Mouse (Mus musculus) fat pad, adult 2 months (tissue): ENCODE measurements around the gene Lbh.
A peak's percentile ranks its signal among the peaks of the same experiment; 100 is the strongest.

Experiments used
- DNase-seq: peaks from one replicate; pipeline ENCODE4 v3.0.0-alpha.2; 2011; ENCODE audit warnings: low read depth, low spot score; ENCODE audit errors: extremely low read depth

The Lbh gene

GRCm38 (mm10) chr17:72937204-72937603 lies 19.1 kb downstream of the Lbh start:
- DNase-seq = no peak

DNA sequence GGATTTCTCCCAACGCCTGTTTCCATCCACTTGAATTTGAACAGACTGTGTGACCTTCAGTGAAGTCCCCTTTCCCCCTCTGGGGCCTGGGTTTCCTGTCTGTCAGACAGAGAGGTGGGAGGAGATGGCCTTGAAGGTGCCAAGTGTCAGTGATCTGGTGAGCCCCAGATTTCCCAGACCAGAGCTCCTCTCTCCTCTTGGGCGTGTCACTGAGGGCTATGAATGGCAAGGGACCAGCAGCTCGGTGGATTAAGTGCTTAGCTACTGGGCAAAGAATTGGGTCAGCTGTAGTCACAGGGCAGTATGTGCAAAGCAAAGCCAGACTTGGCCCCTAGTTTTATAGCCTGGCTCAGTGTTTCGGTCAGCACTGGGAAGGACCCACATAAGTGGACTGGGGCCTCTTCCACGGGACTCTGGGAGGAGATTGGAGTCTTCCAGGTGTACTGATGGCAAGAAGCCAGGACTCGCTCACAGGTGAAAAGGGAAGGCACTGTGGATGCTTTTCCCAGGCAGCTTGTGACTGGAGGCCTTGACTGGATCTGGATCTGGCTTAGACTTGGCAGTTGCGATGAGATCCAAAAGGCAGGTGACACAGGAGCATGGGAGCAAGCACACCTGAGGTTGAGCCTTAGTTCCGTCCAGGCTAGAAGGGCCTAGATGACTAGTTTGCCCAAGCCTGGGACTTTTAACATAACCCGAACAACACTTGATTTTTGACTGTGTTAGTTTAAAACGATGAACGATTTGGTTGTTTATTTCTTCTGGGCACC lies 20.1 kb downstream of the Lbh start:
- no peak for DNase-seq

DNA sequence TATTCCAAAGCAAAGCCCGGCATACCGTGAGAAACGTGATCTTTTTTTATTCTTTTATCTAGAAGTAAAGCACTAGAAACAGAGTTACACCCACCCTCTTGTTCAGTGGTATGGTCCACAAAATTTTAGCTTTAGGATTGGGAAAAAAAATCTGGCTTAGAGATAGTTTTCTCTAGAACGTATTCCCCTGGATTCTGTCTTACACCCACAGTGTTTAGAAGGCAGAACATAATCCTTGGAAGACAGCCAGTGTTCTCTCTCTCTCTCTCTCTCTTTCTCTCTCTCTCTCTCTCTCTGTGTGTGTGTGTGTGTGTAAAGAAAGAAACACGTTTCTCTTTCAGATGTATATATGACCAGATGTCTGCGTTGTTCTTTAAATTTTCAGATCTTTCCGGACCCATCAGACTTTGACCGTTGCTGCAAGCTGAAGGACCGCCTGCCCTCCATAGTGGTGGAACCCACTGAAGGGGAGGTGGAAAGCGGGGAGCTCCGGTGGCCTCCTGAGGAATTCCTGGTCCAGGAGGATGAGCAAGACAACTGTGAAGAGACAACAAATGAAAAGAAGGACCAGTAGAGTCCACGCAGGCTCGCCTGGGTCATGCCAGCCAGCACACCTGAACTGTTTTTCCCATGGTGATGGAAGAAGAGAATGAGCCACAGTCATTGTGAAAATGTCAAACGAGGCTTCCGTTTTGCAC lies 20.9 kb downstream of the Lbh start:
- DNase-seq = no peak

- no peak for DNase-seq
These were observed 21.4 kb downstream of the Lbh start for GRCm38 (mm10) chr17:72939569-72939899.

- DNase-seq = no peak
These were observed 26.3 kb downstream of the Lbh start for GRCm38 (mm10) chr17:72944368-72944767.

DNA sequence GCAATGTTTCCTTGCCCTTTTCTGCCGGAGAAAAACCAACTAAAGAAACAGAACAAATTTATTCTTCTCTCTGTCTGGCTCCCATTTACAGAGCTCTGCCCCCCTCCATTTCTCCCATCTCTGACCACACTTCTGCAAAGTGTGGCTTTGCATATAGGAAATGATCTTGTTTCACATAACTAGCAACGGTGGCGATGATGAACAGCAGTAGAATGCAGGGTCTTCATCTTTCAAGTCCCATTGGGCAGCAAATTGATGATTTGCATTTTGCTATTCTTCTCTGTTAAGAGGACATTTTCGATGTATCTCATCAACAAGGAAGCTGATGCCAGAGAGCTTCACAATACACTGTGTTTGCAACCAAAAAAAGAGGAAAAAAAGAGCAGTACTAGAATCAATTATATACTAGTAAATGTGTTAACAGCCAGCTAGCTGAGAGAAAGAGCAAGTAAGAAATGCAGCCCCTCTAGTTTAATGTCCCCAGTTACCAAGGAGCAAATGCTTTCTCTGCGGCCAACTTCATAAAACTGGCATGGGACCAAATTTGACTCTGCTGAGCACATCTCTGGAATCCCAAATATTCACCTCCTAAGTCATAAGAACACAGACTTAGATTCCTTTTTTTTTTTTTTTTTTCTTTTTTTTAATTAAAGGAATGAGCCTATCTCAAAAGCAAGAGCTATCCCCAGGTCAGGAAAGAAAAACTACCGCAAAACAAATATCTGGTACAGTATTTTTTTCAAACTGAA lies 29.2 kb downstream of the Lbh start:
- no peak for DNase-seq

DNA sequence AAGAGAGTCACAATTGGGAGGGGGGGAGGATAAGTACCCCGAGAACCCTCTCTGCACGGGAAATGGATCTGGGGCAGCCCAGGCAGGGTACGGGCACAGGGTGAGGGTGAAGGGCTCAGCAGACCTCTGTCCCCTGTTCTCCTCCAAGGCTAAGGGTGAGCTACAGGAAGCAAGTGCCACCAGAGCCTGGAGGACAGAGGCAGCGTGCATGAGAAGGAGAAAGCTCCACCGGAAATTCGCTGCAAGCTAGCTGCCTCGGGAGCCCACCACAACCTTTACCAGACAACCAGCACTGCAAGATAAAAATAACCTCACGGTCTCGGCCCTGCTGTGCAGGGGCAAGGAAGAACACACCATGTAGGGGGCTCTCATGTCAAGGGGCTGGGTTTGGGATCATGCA lies 30.0 kb downstream of the Lbh start:
- DNase-seq = no peak

- no peak for DNase-seq
These were observed 31.2 kb downstream of the Lbh start for GRCm38 (mm10) chr17:72949247-72949701.

DNA sequence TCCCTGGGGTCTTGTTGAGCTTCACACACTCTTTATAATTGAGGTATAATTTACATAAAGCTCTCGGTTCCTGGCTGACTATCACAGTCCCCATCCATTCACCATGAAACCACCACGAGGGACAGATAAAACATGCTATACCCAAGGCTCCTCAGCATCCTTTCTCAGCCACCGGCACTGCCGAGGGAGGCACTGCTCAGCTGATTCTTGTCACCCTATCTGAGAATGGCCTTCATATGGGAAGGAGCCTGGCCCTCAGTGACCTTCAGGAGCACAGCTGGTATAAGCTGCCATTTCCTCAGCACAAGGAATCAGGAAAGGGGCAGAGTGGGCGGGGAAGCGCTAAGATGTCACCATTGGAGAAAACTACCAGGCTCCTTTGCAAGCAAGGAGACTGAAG lies 33.2 kb downstream of the Lbh start:
- no peak for DNase-seq

GRCm38 (mm10) chr17:72953811-72954685 lies 35.9 kb downstream of the Lbh start:
- no peak for DNase-seq

GRCm38 (mm10) chr17:72955534-72955933 lies 37.4 kb downstream of the Lbh start:
- no peak for DNase-seq

- DNase-seq = peak; percentile 75
These were observed 38.9 kb downstream of the Lbh start for GRCm38 (mm10) chr17:72957016-72957415.

- no peak for DNase-seq
These were observed 40.8 kb downstream of the Lbh start for GRCm38 (mm10) chr17:72958886-72959285.

GRCm38 (mm10) chr17:72959497-72960039 lies 41.5 kb downstream of the Lbh start:
- no peak for DNase-seq

DNA sequence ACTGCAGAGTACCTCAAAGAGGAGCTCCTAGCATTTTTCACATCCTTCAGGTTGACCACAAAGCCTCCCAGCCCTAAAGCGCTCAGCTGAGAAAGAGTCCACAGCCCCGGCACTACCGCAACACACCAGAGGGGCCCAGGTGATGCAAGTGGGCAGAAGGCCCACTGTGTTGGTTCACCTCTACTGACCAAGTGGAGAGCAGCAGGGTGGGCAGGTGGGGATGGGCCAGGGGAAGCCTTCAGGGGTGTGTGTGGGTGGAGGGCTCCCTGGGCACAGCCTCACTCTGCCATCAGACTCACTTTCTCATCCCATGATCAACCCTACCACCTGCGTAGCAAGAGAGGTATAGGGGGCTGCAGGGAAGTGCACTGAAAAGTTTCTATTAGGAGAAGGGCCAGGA lies 42.1 kb downstream of the Lbh start:
- no peak for DNase-seq

- no peak for DNase-seq
These were observed 42.8 kb downstream of the Lbh start for GRCm38 (mm10) chr17:72960873-72961272.

GRCm38 (mm10) chr17:72961953-72962630 lies 44.0 kb downstream of the Lbh start:
- DNase-seq = no peak

DNA sequence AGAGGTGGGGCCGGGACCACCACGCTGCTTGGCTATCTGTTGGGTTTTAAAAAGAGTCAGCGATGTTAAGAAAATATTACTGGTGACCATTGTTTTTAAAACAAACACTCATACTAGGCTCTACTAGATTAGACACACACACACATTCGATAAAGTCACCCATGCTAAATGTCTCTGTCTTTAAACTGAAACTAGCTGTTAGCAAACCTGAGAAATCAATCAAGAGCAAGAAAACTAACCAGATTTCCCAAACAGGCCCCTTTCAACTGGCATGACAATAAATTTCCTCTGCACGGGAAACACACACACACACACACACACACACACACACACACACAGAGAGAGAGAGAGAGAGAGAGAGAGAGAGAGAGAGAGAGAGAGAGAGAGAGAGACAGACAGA lies 47.6 kb downstream of the Lbh start:
- no peak for DNase-seq

- no peak for DNase-seq
These were observed 48.0 kb downstream of the Lbh start for GRCm38 (mm10) chr17:72966091-72966531.

DNA sequence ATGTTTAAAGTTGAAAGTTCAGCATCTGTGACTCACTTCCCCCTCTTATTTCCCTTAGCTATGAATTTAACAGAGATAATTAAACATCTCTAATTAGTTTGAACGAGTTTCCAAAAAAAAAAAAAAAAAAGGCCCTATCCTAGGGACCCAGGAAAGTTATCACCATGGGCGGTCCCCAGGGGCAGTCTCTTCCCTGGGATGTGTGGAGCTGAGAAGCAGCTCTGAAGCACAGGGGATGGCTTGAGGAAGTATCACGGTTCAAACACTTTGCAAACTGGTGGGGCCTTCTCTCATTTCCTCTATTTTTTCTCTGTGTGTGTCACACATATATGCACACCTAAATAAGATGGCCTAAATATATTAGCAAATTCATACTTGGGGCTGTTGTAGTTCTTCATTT lies 48.8 kb downstream of the Lbh start:
- no peak for DNase-seq
